Mouse (Mus musculus) spleen, postnatal 0 days (tissue): ENCODE measurements around the gene Msi2. TPM values are rescaled to one million over a fixed set of nuclear protein-coding genes. Genes with fewer than 3 reads are reported as not detected.

ENCODE experiments used
- polyA plus RNA-seq: library from polyadenylated mRNA; unstranded; fragments of >200 nt; fragmentation: Nextera tagmentation; extraction: Ambion mirVana; gene quantifications from 2 replicates; pipeline ENCODE4 v1.2.1, GENCODE M21; 2015

Msi2 gene
- polyA plus RNA-seq, result 9.0 and 11.0 TPM in 2 replicates

GRCm38 (mm10) chr11:88718050-88718765 is at the start of gene Msi2:
Gene Msi2 (minus strand): TSS chr11:88718513.

GRCm38 (mm10) chr11:88293631-88294393 is 424.5 kb downstream of the Msi2 start, which contains the start of gene Ccdc182:
Gene Ccdc182 (plus strand): TSS chr11:88294058.

Other genes with a start within 250 kb of the Msi2 start
- gene Akap1, start 146.1 kb upstream of the Msi2 start, polyA plus RNA-seq, result 5.0 and 6.0 TPM in 2 replicates
- 25.7 and 29.5 TPM in 2 replicates for gene Scpep1, start 237.0 kb upstream of the Msi2 start, polyA plus RNA-seq
- gene Elobl, start 248.4 kb upstream of the Msi2 start, polyA plus RNA-seq, result not detected in 2 replicates